Mouse (Mus musculus) adrenal gland, postnatal 25 days (tissue): ENCODE measurements around the gene Aprt. TPM values are rescaled to one million over a fixed set of nuclear protein-coding genes. Genes with fewer than 3 reads are reported as not detected.

Experiments
- DNase-seq: peaks from one replicate; pipeline ENCODE4 v3.0.0; 2021; ENCODE audit warnings: mixed read lengths
- total RNA-seq: library from RNA; stranded (reverse); gene quantifications from 2 replicates; pipeline ENCODE4 v1.2.3, GENCODE M21; 2021

Gene Aprt
- total RNA-seq, 1 experiment from 2014 or later = 66.4 TPM

- no peak for DNase-seq
Observed at GRCm38 (mm10) chr8:122564363-122565352, 12.1 kb downstream of the Aprt start.

GRCm38 (mm10) chr8:122561199-122561598 is 15.5 kb downstream of the Aprt start:
- no peak for DNase-seq

GRCm38 (mm10) chr8:122558671-122559349 is 17.9 kb downstream of the Aprt start:
- no peak for DNase-seq

GRCm38 (mm10) chr8:122557248-122558038 is 19.3 kb downstream of the Aprt start:
- DNase-seq = no peak

- DNase-seq = peak; percentile 54
Observed at GRCm38 (mm10) chr8:122556030-122557009, 20.4 kb downstream of the Aprt start.

- DNase-seq = no peak
Observed at GRCm38 (mm10) chr8:122554786-122555185, 21.9 kb downstream of the Aprt start.

- DNase-seq = peak; percentile 92
Observed at GRCm38 (mm10) chr8:122551265-122552051, 25.3 kb downstream of the Aprt start, which contains the start of gene Piezo1. TSS of gene Piezo1 (minus strand) at chr8:122551329.

GRCm38 (mm10) chr8:122550995-122551264 is 25.8 kb downstream of the Aprt start:
- DNase-seq = no peak

GRCm38 (mm10) chr8:122550234-122550994 is 26.3 kb downstream of the Aprt start:
- peak; percentile 64 for DNase-seq

GRCm38 (mm10) chr8:122548891-122549439 is 27.7 kb downstream of the Aprt start:
- DNase-seq = no peak

GRCm38 (mm10) chr8:122548331-122548730 is 28.4 kb downstream of the Aprt start:
- DNase-seq = no peak

GRCm38 (mm10) chr8:122547815-122548214 is 28.9 kb downstream of the Aprt start:
- no peak for DNase-seq

GRCm38 (mm10) chr8:122546811-122547453 is 29.8 kb downstream of the Aprt start:
- peak; percentile 55 for DNase-seq

- no peak for DNase-seq
Observed at GRCm38 (mm10) chr8:122546066-122546755, 30.5 kb downstream of the Aprt start.

GRCm38 (mm10) chr8:122544138-122544537 is 32.6 kb downstream of the Aprt start:
- no peak for DNase-seq

GRCm38 (mm10) chr8:122538310-122539076 is 38.2 kb downstream of the Aprt start:
- no peak for DNase-seq

- DNase-seq = no peak
Observed at GRCm38 (mm10) chr8:122537812-122538211, 38.9 kb downstream of the Aprt start.
